Mouse (Mus musculus) cortical plate, adult 2 months (tissue): ENCODE data around the gene Chrnb4.

ENCODE experiments used
- CTCF ChIP-seq: fragments of 200-500 bp; IDR thresholded peaks from 2 replicates; pipeline ENCODE4 v1.5.1; 2011; ENCODE audit warnings: mild to moderate bottlenecking, control low read depth, low read length; ENCODE audit not compliant: insufficient read depth; ENCODE audit errors: extremely low read depth
- POLR2A ChIP-seq: fragments of 200-500 bp; IDR thresholded peaks from 2 replicates; pipeline ENCODE4 v1.6.1; 2011; ENCODE audit warnings: mild to moderate bottlenecking, low read length, control low read depth; ENCODE audit not compliant: insufficient read depth; ENCODE audit errors: extremely low read depth

DNA sequence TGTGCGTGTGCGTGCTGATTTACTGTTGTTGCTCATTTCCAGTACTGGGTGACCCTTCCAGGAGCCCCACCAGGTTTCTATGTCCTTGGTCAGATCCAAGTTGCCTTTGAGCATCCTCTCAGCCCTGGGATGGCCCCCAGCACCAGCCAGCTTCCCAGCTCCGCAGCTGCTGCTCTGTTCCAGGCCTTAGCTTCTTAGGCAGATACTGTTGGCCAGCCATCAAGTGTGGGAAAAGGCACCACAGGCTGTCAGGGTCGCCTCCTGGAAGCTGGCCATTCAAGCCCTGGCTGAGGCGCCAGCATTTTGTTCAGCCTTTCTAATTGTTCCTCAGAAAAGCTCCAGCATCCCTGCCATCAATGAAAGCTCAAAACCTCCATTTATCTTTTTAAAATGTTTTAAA lies 8.6 kb downstream of the Chrnb4 start:
- TF ChIP-seq POLR2A: no peak
- no peak for TF ChIP-seq CTCF
